Mouse (Mus musculus): ENCODE measurements around the gene Arf6. TPM values are rescaled to one million over a fixed set of nuclear protein-coding genes. Genes with fewer than 3 reads are reported as not detected.

Arf6 gene
- total RNA-seq, 2 experiments from 2014 or later = 52.8 to 58.2 TPM

DNA sequence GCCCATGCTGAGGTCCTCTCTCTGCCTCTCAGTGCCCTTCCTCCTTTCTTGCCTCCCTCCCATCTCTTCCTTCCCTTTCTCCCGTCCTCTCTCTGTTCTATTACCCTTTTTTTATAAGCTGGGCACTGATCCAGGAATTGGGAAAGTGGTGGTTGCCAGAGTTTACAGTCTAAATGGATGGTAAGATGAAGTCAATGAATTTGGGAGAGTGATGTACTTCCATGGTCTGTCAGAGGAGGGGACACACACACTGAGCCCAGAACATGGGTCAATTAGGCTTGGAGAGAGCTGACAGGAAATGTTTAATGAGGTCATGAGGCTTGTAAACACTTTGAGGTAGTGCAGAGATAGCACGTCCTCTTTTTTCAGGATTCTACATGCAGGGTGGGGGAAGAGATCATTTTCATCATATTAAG lies 28.9 kb downstream of the Arf6 start:
- DNase-seq (ENCODE audit: low spot score in 2 of 2) = no peak
- intact Hi-C loops (cut with DNase I) = no loop called here

DNA sequence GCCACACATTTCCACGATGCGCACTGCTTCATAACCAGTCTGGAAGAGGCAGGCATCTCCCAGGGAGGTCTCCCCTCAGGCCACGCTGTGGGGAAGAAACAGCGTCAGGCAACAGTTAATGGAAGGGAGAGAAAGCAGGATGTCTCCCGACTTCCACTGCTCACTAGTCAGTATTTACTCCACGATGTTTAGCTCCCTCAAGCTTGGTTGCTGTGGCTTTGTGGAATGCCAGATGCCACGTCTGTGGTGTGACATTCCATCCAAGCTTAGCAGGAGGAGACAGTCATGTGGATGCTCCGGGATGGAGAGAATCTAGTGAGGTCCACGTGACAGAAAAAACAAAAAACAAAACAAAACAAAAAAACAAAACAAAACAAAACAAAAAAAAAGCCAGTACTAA lies 30.1 kb downstream of the Arf6 start:
- intact Hi-C loops (cut with DNase I) = no loop called here
- no peak for DNase-seq (ENCODE audit: low spot score in 2 of 2)

DNA sequence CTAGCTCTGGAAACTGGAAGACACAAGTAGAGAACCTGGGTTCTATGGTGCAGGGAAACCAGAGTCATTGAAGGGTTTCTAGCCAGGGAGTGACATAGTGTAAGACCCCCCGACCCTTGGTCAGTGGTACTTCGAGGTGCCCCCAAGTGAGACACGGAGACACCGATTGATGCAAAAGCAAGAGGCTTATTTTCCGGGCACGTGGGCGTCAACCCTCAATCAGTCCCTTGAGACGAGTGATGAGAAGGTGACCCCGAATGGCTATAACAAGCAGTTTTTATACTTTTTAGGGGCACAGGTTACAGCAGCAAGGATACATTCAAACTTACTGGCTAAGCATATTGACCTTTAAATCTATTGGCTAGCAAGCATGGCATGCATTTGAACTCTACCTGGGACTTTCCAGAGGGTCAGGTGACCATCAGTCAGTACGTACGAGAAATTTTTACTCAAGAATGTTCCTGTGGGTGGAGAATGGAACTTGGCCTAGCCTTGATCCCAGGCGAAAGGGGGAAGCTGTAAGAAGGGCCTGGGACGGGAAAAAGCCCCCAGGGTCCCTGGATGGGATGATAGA lies 30.7 kb downstream of the Arf6 start:
- DNase-seq (ENCODE audit: low spot score in 2 of 2) = no peak
- intact Hi-C loops (cut with DNase I) = no loop called here

DNA sequence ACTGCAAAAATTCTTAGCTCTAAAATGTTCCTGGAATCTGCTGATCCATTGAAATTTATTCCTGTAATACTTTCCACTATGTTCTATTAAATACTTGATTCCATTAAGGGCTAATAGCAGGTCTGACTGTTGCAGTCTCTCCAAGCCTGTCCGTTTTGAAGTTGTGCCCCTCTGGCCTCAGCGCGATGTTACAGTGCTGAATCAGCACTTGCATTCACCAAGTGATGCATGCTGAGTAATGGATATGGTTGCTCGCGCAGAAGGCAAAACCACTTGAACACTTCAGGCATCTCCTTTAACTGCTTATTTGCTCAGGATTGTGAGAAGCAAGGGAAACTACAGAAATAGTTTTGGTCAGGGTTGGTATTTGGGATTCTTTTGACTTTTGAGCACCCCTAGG lies 38.8 kb downstream of the Arf6 start:
- DNase-seq (ENCODE audit: low spot score in 2 of 2) = no peak
- intact Hi-C loops (cut with DNase I) = no loop called here

DNA sequence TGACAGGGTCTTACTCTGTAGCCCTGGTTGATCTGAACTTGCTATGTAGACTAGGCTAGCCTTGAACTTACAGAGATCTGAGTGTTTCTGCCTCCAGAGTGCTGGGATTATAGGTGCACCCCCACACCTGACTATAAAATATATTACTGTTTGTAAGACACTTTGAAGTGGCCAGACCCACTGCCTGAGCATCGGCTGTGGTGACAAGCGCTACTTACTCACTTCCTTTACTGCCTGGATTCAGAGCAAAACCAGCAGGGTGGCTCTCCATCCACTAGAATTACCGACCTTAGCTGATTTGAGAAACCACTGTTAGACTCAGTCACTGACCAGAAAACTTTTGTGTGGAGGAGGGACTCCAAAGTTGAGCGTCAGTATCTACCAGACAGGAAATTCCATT lies 40.0 kb downstream of the Arf6 start:
- no peak for DNase-seq (ENCODE audit: low spot score in 2 of 2)
- intact Hi-C loops (cut with DNase I) = no loop called here

GRCm38 (mm10) chr12:69413303-69413702 lies 41.4 kb downstream of the Arf6 start:
- DNase-seq (ENCODE audit: low spot score in 2 of 2) = no peak
- intact Hi-C loops (cut with DNase I) = no loop called here

GRCm38 (mm10) chr12:69414826-69415572 lies 43.0 kb downstream of the Arf6 start:
- intact Hi-C loops (cut with DNase I) = no loop called here
- no peak for DNase-seq (ENCODE audit: low spot score in 2 of 2)

DNA sequence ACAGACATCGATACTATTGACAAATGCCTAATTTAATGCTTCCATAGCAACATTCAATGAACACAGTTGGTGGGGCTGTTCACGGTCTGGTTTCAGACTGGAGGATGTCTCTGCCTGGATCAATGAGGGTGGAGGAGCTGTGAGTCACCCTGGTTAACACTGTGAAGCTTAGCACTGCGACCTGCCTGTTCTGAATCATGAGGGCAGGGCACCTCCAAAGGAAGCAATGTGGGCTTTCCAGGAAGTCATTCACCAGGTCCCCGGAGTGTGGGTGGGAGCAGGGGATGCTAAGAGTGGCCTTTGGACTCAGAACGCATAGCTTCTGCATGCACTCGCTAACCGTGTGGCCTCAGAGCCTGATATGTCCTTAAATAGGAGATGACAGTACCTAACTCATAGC lies 44.8 kb downstream of the Arf6 start:
- DNase-seq (ENCODE audit: low spot score in 2 of 2) = no peak
- intact Hi-C loops (cut with DNase I) = no loop called here

- DNase-seq (ENCODE audit: low spot score in 2 of 2) = no peak
- intact Hi-C loops (cut with DNase I) = no loop called here
Measured at GRCm38 (mm10) chr12:69417701-69418291, 45.8 kb downstream of the Arf6 start.

- intact Hi-C loops (cut with DNase I) = no loop called here
- no peak for DNase-seq (ENCODE audit: low spot score in 2 of 2)
Measured at GRCm38 (mm10) chr12:69418606-69419005, 46.7 kb downstream of the Arf6 start.

DNA sequence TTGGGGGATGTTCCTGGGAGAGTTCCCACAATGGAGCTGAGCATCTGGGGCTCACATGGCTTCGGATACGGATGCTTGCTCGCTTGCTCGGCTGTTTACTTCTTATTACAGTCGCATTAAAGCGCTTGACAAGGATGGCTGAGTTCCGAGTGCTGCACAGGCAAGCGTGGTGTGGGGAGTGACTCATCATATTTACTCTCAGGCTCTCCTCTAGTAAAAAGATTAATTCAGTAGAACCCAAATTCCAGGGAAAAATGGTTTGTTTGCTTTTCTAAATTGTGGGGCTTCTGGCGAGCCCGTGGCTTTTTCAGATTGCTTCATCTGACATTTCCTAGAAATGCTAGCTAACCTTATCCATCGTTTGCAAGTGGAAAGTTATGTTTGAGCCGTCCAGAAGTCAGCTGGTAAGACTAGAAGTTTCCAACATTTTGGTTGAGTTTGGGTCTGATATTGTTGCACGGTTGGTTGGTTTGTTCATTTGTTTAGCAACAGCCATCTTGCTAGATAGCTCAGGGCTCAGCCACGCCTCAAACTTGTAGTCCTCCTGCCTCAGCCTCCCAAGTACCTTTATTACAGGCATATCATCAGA lies 47.2 kb downstream of the Arf6 start:
- intact Hi-C loops (cut with DNase I) = no loop called here
- DNase-seq (ENCODE audit: low spot score in 2 of 2) = peak; percentile 25 to 34

GRCm38 (mm10) chr12:69419606-69420005 lies 47.7 kb downstream of the Arf6 start:
- intact Hi-C loops (cut with DNase I) = no loop called here
- DNase-seq (ENCODE audit: low spot score in 2 of 2) = no peak

DNA sequence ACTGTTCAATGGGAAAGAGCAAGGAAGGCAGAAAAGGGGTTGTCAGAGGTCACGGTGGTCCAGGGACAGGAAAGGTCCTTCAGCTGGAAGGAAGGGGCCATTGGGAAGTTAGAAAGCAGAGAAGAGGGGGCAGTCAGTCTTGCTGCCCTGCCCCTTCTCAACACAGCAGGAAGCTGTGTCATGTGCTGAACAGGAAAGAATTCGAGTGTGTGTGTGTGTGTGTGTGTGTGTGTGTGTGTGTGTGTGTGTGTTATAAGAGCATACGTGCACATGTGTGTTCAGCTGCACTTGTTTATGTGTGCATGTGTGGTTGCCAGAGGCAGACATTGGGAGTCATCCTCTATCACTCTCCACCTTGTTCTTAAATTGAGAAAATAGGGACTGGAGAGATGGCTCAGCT lies 48.8 kb downstream of the Arf6 start:
- no peak for DNase-seq (ENCODE audit: low spot score in 2 of 2)
- intact Hi-C loops (cut with DNase I) = no loop called here

GRCm38 (mm10) chr12:69422827-69423537 lies 51.0 kb downstream of the Arf6 start:
- no peak for DNase-seq (ENCODE audit: low spot score in 2 of 2)
- intact Hi-C loops (cut with DNase I) = no loop called here

Small RNA genes within 50 kb of the gene (microRNA-seq; reads per million reads assigned to microRNA genes)
- 0 to 1.3 reads per million in 2 experiments for gene Gm47299
- gene Gm47305 = 0 reads per million in 2 experiments

Other genes starting within 250 kb of the Arf6 start
- gene Rps29, start 213.0 kb upstream of the Arf6 start, total RNA-seq (2021) = 1,000 to 10,000 TPM; 1,051 to 1,052 TPM
- gene Lrr1, start 203.3 kb upstream of the Arf6 start, total RNA-seq (2021) = not detected
- 100 to 1,000 TPM; 180 to 187 TPM for gene Rpl36al, start 188.1 kb upstream of the Arf6 start, total RNA-seq (2021)
- 10 to 100 TPM; 26.5 to 30.4 TPM for gene Mgat2, start 188.0 kb upstream of the Arf6 start, total RNA-seq (2021)
- 1 to 10 TPM; 3.8 to 5.9 TPM for gene Gm49383, start 175.0 kb upstream of the Arf6 start, total RNA-seq (2021)
- gene Dnaaf2, start 173.7 kb upstream of the Arf6 start, total RNA-seq (2021) = 1 to 10 TPM; 1.2 to 1.5 TPM
- gene Gm49384, start 167.9 kb upstream of the Arf6 start, total RNA-seq (2021) = 1 to 10 TPM; 3.9 to 4.7 TPM
- gene Pole2, start 144.0 kb upstream of the Arf6 start, total RNA-seq (2021) = under 1 TPM; 0.48 to 0.76 TPM
- gene Klhdc1, start 131.0 kb upstream of the Arf6 start, total RNA-seq (2021) = 10 to 100 TPM; 18.8 to 20.3 TPM
- 100 to 1,000 TPM; 131 to 141 TPM for gene Klhdc2, start 75.5 kb upstream of the Arf6 start, total RNA-seq (2021)
- 10 to 100 TPM; 46.0 to 46.6 TPM for gene Nemf, start 15.0 kb upstream of the Arf6 start, total RNA-seq (2021)
- gene Gm9887, start 308 bp downstream of the Arf6 start, total RNA-seq (2021) = 1 to 10 TPM in 1 of 2 experiments, under 1 TPM in 1; 0.96 to 1.5 TPM
- gene Vcpkmt, start 210.9 kb downstream of the Arf6 start, total RNA-seq (2021) = 10 to 100 TPM; 24.0 to 24.9 TPM

All from left cerebral cortex, postnatal 25 days (tissue).